Mouse (Mus musculus): ENCODE measurements around the gene Mga. TPM values are rescaled to one million over a fixed set of nuclear protein-coding genes. Genes with fewer than 3 reads are reported as not detected.

The Mga gene
- polyA plus RNA-seq, 1 experiment from 2014 or later: 27.5 TPM

GRCm38 (mm10) chr2:119917631-119918369 is 20.8 kb downstream of the Mga start:
- peaks cover 57% of the 10 kb centered on the region for H3K36me3 ChIP-seq
- no peak for DNase-seq (ENCODE audit: low spot score)
- H3K9me3 ChIP-seq (replicated peaks): no peaks in the 10 kb centered on the region
- H3K4me1 ChIP-seq: no peaks in the 10 kb centered on the region
- no peak overlapping the region for H3K4me3 ChIP-seq
- H3K27me3 ChIP-seq (ENCODE audit: low read depth, poor library complexity, severe bottlenecking): no peaks in the 10 kb centered on the region
- no peak overlapping the region for H3K27ac ChIP-seq
- 66% methylated on average over 1 of the region's 1 CpGs for WGBS

GRCm38 (mm10) chr2:119970571-119970970 is 73.5 kb downstream of the Mga start:
- 61% methylated on average over 9 of the region's 9 CpGs for WGBS
- H3K27ac ChIP-seq: no peak overlapping the region
- no peaks in the 10 kb centered on the region for H3K9me3 ChIP-seq (replicated peaks)
- no peak overlapping the region for H3K4me3 ChIP-seq
- peaks cover 7% of the 10 kb centered on the region; the same call in 1 of the 2 replicates for H3K36me3 ChIP-seq
- H3K27me3 ChIP-seq (ENCODE audit: low read depth, poor library complexity, severe bottlenecking): no peaks in the 10 kb centered on the region
- no peak for DNase-seq (ENCODE audit: low spot score)
- peaks cover 17% of the 10 kb centered on the region for H3K4me1 ChIP-seq

DNA sequence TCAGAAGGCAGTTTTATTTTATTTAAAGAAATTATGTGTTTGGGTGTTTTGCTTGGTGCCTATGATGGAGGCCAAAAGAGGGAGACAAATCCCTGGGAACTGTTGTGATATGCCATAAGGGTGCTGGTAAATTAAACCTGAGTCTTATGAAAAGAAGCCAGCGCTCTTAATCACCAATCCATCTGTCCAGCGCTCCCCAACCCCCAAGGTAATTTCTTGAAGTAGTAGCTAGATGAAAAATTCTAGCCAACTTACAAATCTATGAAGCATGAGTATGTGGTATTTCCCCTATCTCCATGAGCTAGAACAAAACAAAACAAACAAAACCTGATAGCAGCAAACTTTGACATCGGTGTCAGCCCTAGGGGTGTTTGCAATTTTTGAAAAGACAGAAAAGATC is 74.3 kb downstream of the Mga start:
- no peak for DNase-seq (ENCODE audit: low spot score)
- peaks cover 17% of the 10 kb centered on the region for H3K4me1 ChIP-seq
- no peak overlapping the region for H3K4me3 ChIP-seq
- H3K9me3 ChIP-seq (replicated peaks): no peaks in the 10 kb centered on the region
- WGBS: 88% methylated on average over 3 of the region's 3 CpGs
- H3K36me3 ChIP-seq: 0 out of 2 replicates have a peak, but pooled peaks cover 3% of the 10 kb centered on the region
- no peaks in the 10 kb centered on the region for H3K27me3 ChIP-seq (ENCODE audit: low read depth, poor library complexity, severe bottlenecking)
- no peak overlapping the region for H3K27ac ChIP-seq

DNA sequence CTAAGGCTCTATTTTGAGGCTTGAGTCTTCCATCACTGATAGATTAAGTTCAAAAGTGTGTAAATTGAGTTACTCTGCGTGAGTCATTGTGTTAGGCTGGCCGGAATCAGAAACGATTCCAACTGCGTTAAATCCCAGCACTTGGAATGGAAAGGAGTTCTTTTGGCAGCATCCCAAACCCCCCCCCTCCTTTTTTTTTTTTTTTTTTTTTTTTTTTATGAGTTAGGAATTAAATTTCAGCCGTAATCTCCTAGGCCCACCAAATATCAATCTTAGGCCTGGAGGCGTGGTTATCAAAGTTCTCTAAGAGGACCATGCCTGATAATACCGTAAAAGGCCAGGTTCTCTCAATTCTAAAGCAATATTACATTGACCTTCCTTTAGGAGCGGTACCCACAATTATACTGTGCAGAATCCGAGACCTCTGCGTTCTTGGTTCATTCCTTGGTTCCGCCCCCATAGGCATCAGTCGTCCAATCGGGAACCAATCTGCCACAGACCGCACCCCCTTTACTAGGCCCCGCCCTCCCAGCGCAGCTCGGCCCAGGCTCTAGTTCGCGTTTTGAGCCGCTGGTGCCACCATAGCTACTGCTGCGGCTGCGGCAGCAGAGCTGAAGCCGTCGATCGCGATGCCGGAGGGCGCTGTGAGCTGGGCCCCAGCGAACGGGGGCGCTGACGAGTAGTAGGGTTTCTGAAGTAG is 75.0 kb downstream of the Mga start:
- no peaks in the 10 kb centered on the region for H3K9me3 ChIP-seq (replicated peaks)
- H3K27ac ChIP-seq: peak overlapping the region; percentile 89
- peak overlapping the region; percentile 73 for H3K4me3 ChIP-seq
- peak; percentile 96 for DNase-seq (ENCODE audit: low spot score)
- no peaks in the 10 kb centered on the region for H3K27me3 ChIP-seq (ENCODE audit: low read depth, poor library complexity, severe bottlenecking)
- H3K4me1 ChIP-seq: peaks cover 17% of the 10 kb centered on the region
- no peaks in the 10 kb centered on the region for H3K36me3 ChIP-seq
- 4% methylated on average over 32 of the region's 32 CpGs for WGBS

GRCm38 (mm10) chr2:119972537-119972879 is 75.5 kb downstream of the Mga start, which contains the start of gene Mapkbp1:
Gene Mapkbp1, plus strand, starts transcription at chr2:119972699.
- WGBS: 1% methylated on average over 19 of the region's 19 CpGs
- Histone ChIP-seq H3K36me3 (no peaks in the 10 kb centered on the region), H3K4me1 (peaks cover 17% of the 10 kb centered on the region), H3K27me3 (ENCODE audit: low read depth, poor library complexity, severe bottlenecking) (no peaks in the 10 kb centered on the region), H3K9me3 (replicated peaks) (no peaks in the 10 kb centered on the region), H3K27ac (peak within 1 kb of the TSS; percentile 89), H3K4me3 (peak within 1 kb of the TSS; percentile 73)
- DNase-seq (ENCODE audit: low spot score): no peak

DNA sequence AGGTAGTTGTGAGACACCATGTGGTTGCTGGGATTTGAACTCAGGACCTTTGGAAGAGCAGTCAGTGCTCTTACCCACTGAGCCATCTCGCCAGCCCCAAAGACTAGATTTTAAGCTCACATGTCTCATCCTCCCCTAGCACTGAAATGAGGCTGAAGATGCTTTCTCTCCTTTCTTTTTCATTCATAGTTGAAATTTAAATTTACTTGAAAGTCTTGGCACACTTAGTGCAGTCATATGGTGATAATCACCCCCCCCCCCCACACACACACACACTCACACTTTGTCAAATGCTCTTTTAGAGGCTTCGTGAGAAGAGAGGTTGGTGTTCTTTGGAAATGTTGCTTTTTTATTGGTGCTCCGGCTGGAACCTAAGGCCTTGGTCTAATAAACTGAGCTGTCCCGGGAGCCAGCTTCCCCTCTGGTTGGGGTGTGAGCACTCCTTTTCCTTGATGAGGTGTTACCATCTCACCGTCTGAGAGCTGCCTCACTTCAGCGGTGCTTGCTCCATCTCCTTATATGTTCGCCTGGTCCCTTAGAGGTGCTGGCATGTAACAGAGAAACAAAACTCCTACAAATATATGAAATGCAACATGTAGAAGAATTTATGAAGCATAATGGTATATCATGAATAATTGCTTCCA is 83.4 kb downstream of the Mga start:
- 83% methylated on average over 7 of the region's 7 CpGs for WGBS
- DNase-seq (ENCODE audit: low spot score): no peak

GRCm38 (mm10) chr2:119981631-119982030 is 84.6 kb downstream of the Mga start:
- Histone ChIP-seq H3K27ac (no peak overlapping the region), H3K9me3 (replicated peaks) (no peaks in the 10 kb centered on the region), H3K4me3 (no peak overlapping the region), H3K4me1 (peaks cover 7% of the 10 kb centered on the region), H3K27me3 (ENCODE audit: low read depth, poor library complexity, severe bottlenecking) (no peaks in the 10 kb centered on the region), H3K36me3 (peaks cover 14% of the 10 kb centered on the region)
- 72% methylated on average over 2 of the region's 2 CpGs for WGBS
- no peak for DNase-seq (ENCODE audit: low spot score)

More for the DNA sequence above, 83.4 kb downstream of the Mga start:
- H3K4me3 ChIP-seq: no peak overlapping the region
- no peaks in the 10 kb centered on the region for H3K27me3 ChIP-seq (ENCODE audit: low read depth, poor library complexity, severe bottlenecking)
- no peaks in the 10 kb centered on the region for H3K9me3 ChIP-seq (replicated peaks)
- no peak overlapping the region for H3K27ac ChIP-seq
- H3K4me1 ChIP-seq: peaks cover 7% of the 10 kb centered on the region
- H3K36me3 ChIP-seq: peaks cover 14% of the 10 kb centered on the region

DNA sequence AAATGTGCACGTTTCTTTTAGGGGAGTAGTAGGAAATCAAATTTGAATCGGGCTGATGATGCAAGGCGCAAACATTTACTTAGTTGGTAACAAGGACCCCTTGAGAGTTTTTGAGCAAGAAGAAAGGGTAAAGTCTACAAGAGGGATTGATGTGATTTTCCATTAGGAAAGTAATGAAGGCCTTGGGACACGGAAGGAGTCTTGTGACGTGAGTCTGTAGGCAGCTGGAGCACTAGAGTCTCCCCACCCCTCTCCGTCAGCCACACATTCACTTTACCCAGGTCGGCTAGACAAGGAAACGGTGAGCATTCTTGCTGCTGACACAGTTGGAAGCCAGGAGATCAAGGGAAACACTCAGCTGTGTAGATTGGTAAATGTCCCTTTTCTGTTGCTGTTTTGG is 88.8 kb downstream of the Mga start:
- DNase-seq (ENCODE audit: low spot score): no peak
- H3K4me3 ChIP-seq: no peak overlapping the region
- no peaks in the 10 kb centered on the region for H3K27me3 ChIP-seq (ENCODE audit: low read depth, poor library complexity, severe bottlenecking)
- peaks cover 14% of the 10 kb centered on the region for H3K36me3 ChIP-seq
- H3K27ac ChIP-seq: no peak overlapping the region
- WGBS: 80% methylated on average over 8 of the region's 8 CpGs
- H3K4me1 ChIP-seq: peaks cover 7% of the 10 kb centered on the region
- no peaks in the 10 kb centered on the region for H3K9me3 ChIP-seq (replicated peaks)

DNA sequence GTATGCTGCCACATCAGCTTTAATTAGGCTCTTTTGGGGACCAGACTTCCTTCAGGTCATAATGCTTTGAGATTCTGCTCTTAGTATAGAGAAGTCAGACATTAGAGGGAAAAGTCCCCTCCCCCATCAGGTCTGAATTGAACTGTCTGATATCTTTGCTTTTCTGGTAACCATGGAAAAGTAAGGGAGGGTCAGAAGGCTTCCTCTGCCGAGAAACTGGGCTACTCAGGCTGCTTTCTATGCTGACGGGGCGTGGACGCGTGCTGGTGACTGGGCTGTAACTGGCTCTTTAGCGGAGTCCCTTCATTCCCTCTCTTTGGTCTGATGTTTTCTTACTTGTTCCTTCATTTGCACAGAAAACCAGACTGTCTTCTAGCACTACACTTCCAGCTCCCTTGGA is 89.3 kb downstream of the Mga start:
- 83% methylated on average over 6 of the region's 6 CpGs for WGBS
- DNase-seq (ENCODE audit: low spot score): no peak
- no peaks in the 10 kb centered on the region for H3K27me3 ChIP-seq (ENCODE audit: low read depth, poor library complexity, severe bottlenecking)
- no peak overlapping the region for H3K4me3 ChIP-seq
- peaks cover 14% of the 10 kb centered on the region for H3K36me3 ChIP-seq
- no peaks in the 10 kb centered on the region for H3K9me3 ChIP-seq (replicated peaks)
- H3K27ac ChIP-seq: no peak overlapping the region
- peaks cover 5% of the 10 kb centered on the region for H3K4me1 ChIP-seq

DNA sequence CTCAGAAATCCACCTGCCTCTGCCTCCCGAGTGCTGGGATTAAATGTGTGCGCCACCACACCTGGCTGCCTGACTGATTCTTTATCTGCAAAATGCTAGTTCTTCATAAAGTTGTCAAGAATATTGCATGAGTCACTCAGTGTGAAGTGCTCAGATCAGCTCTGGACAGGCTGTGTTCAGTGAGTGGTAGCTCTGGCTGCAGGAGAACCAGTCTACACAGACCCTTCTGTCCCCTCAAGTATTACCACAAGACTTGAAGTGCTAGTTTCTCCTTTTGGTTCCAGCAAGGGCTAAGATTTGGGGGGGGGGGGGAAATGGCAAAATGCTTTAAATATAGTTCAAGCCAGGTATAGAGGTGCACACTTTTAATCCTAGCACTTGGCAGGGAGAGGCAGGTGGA is 90.4 kb downstream of the Mga start:
- Histone ChIP-seq H3K36me3 (peaks cover 6% of the 10 kb centered on the region; the same call in 1 of the 2 replicates), H3K27me3 (ENCODE audit: low read depth, poor library complexity, severe bottlenecking) (no peaks in the 10 kb centered on the region), H3K4me3 (no peak overlapping the region), H3K9me3 (replicated peaks) (no peaks in the 10 kb centered on the region), H3K27ac (no peak overlapping the region), H3K4me1 (no peaks in the 10 kb centered on the region)
- no peak for DNase-seq (ENCODE audit: low spot score)
- 95% methylated on average over 2 of the region's 2 CpGs for WGBS

DNA sequence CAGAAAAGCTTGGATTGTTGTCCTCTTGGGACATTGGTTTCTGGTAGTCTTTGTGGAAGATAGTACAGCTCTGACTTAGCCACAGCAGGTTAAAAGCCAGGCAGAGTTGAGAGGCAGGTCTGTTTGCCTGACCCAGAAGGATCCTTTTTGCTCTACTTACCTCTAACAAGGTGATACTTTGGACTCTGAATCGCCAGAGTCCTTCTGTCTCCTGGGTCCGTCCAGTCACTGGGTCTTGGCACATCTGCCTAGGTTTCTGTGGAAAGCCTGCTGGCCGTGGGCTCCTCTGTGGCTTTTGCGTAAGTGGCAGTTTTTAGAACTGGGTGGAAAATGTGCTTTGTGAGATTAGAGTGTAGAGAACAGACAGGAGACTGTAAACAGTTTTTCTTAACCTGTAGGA is 91.9 kb downstream of the Mga start:
- Histone ChIP-seq H3K4me3 (no peak overlapping the region), H3K9me3 (replicated peaks) (no peaks in the 10 kb centered on the region), H3K4me1 (no peaks in the 10 kb centered on the region), H3K27ac (no peak overlapping the region), H3K36me3 (no peaks in the 10 kb centered on the region), H3K27me3 (ENCODE audit: low read depth, poor library complexity, severe bottlenecking) (no peaks in the 10 kb centered on the region)
- DNase-seq (ENCODE audit: low spot score): no peak
- 90% methylated on average over 4 of the region's 4 CpGs for WGBS

GRCm38 (mm10) chr2:119990881-119991280 is 93.9 kb downstream of the Mga start:
- H3K4me1 ChIP-seq: peaks cover 12% of the 10 kb centered on the region
- H3K9me3 ChIP-seq (replicated peaks): no peaks in the 10 kb centered on the region
- no peak overlapping the region for H3K4me3 ChIP-seq
- no peak for DNase-seq (ENCODE audit: low spot score)
- H3K27me3 ChIP-seq (ENCODE audit: low read depth, poor library complexity, severe bottlenecking): no peaks in the 10 kb centered on the region
- WGBS: 88% methylated on average over 6 of the region's 6 CpGs
- no peaks in the 10 kb centered on the region for H3K36me3 ChIP-seq
- H3K27ac ChIP-seq: no peak overlapping the region

DNA sequence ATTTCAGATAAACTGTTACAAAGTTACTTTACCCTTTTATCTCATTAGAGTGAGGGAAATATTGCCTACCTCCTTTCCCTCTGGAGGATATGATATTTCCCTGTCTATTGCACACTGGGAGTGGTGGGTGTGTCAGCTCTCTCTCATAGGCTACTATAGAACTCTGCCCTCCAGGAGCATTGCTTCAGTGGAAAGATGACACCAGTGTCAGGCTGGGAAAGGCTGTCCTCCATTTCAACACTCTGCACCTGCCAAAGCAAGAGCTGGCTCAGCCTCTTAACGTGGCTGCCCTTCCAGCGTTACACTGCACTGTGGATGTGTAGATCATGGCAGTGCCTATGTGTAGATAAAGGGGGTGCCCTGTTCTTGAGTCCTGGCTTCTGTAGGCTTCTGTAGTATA is 95.3 kb downstream of the Mga start:
- Histone ChIP-seq H3K4me1 (peaks cover 27% of the 10 kb centered on the region), H3K27me3 (ENCODE audit: low read depth, poor library complexity, severe bottlenecking) (no peaks in the 10 kb centered on the region), H3K9me3 (replicated peaks) (no peaks in the 10 kb centered on the region), H3K36me3 (no peaks in the 10 kb centered on the region; the same call in 1 of the 2 replicates), H3K27ac (no peak overlapping the region), H3K4me3 (no peak overlapping the region)
- no peak for DNase-seq (ENCODE audit: low spot score)
- 92% methylated on average over 2 of the region's 2 CpGs for WGBS
